Mouse (Mus musculus) adrenal gland, postnatal 36 days (tissue): Measurements from ENCODE around the gene Cnpy3. TPM values are rescaled to one million over a fixed set of nuclear protein-coding genes. Genes with fewer than 3 reads are reported as not detected.
A peak's percentile ranks its signal among the peaks of the same experiment; 100 is the strongest.

ENCODE experiments used
- DNase-seq, 2 experiments: peaks; one replicate each; pipeline ENCODE4 v3.0.0; 2021; ENCODE audit warnings: mixed read lengths in 1 of 2
- total RNA-seq, 2 experiments: library from RNA; stranded (reverse); gene quantifications; 2 replicates each; pipeline ENCODE4 v1.2.3; 2021

Cnpy3 gene
- total RNA-seq, 2 experiments from 2014 or later = 49.9 to 55.6 TPM

DNA sequence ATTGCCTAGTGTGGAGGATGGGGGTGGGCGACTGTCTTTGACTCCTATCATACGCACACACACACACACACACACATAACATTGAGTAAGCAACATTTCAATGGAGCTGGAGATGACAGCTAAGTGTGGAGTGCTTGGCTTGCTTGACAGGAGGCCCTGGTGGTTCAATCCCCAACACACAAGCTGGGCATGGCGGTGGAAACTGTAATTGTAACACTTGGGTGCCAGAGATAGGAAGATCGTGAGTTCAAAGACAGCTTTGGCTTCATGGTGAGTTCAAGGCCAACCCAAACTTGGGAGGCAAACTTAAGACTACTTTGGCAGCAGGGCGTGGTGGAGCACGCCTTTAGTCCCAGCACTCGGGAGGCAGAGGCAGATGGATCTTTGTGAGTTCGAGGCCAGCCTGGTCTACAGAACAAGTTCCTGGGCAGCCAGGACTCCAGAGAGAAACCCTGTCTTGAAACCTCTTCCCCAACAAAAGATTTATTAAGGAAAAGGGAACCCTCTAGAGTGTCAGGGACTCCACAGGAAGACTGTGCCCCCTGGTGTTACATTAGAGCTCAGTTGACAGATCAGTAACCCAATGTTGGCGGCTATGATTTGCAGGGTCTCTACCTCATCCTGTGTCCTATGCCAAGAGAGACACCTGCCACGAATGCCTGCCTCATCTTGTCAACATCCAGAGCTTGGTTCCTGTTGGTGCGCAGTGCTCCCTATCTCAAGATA, 37.1 kb downstream of the Cnpy3 start:
- no peak for DNase-seq

DNA sequence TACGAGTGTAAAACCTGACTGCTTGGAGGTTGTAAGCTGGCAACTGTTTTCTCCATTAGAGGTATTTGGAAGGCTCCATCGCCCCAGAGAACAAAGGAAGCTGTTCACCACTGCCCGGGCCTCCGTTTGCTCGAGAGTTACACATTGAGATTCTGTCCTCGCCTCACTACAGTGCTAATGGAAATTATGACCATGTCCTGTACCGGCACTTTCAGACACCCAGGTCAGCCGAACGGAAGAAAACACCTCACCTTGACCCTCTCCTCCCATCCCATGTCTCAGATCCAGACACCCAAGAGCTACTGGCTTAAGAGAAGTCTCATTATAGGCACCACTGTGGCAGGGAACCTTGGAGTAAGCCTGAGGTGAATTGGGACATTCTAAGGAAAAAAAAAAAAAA, 38.2 kb downstream of the Cnpy3 start:
- no peak for DNase-seq

- DNase-seq = no peak
Observed at GRCm38 (mm10) chr17:46712442-46712841, 39.6 kb downstream of the Cnpy3 start.

- DNase-seq = peak; percentile 80 to 84
Observed at GRCm38 (mm10) chr17:46711612-46712271, 40.3 kb downstream of the Cnpy3 start.

- peak; percentile 95 to 96 for DNase-seq
Observed at GRCm38 (mm10) chr17:46710959-46711597, 40.9 kb downstream of the Cnpy3 start, which contains the start of gene Pex6. Pex6 (plus strand) TSS chr17:46711463.

- DNase-seq = no peak
Observed at GRCm38 (mm10) chr17:46706375-46707089, 45.5 kb downstream of the Cnpy3 start.

GRCm38 (mm10) chr17:46704887-46705835, 46.9 kb downstream of the Cnpy3 start, which contains the start of gene Ppp2r5d:
Ppp2r5d (minus strand) TSS chr17:46705111.
- DNase-seq = peak; percentile 96 to 97

DNA sequence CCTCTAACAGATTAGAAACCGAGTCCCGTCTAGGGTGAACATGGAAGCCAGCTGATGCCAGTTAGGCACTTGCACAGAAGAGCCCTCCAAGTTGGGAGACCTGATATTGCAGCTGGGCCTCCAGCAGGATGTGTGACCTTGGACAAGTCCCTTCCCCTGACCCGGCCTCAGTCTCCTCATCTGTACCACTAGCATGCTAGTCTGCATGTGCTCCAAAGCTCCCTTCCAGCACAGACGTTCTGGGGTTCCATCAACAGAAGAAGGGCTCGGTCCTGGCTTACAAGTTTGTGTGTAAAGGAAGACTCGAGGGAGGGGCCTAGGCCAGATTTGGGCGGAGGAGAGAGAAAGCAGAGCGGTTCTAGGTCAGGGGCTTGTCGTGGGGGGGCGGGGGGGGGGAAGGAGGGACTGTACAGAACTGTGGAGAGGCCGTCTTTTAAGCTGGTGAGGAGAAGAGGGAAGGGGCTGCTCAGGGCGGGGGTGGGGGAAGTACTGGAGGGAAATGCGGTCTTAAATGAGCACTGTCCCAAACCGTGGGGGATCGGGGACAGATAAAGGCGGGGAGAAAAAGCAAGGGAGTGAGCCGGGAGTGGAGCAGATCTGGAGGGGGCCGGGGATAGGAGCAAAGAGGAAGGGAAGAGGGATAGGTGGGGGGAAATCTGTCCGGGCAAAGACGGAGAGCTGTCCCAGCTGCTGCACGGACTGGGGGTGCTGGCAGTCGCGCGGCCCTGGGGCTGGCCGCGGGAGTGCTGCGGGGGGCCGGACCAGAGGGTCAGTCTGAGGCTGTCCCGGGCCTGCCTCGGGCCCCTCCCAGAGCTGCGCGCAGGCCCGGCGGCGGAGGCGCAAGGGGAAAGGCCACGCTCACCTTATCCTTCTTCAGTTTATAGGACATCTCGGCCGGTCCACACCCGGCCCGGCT, 47.8 kb downstream of the Cnpy3 start:
- no peak for DNase-seq

- no peak for DNase-seq
Observed at GRCm38 (mm10) chr17:46702506-46702905, 49.5 kb downstream of the Cnpy3 start.

GRCm38 (mm10) chr17:46702100-46702499, 49.9 kb downstream of the Cnpy3 start:
- no peak for DNase-seq

- no peak for DNase-seq
Observed at GRCm38 (mm10) chr17:46701489-46701888, 50.5 kb downstream of the Cnpy3 start.

DNA sequence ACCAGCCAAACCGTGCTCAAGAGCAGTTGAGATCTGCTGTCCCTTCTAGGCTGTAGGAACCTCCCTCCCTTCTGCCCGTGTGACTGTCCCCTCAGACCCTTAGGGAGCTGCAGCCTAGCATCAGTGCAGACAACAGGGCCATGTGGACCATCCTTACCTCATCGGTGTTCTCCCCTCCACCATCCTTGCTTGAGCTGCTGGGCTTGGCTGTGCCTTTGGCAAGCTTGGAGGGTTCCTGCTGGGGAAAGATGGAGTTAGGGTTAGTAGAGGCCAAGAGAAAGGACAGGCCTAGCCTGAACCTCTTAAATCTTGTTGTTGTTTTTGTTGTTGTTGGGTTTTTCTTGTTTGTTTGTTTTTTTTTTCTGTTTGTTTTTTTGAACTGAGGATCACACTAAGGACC, 52.1 kb downstream of the Cnpy3 start:
- no peak for DNase-seq

DNA sequence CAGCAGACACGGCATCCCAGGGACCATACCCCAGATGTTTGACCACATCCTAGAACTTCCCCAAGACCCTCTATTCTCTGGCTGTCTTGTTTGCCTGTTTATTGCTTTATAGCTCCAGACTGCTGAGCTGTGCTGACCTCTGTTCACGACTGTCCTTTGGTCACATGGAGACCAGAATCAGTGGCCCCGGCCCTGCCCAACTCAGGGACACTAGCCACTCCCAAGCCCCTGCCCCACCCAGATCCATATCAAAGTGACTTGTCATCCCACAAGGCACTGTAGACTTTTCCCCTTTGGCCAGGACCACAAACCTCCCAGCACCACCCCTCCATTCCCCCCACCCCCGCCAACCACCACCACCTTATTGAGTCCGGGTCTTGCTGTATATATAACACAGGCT, 52.8 kb downstream of the Cnpy3 start:
- DNase-seq = no peak

- DNase-seq = peak in 1 of 2 experiments; percentile 31
Observed at GRCm38 (mm10) chr17:46698515-46698914, 53.5 kb downstream of the Cnpy3 start.

GRCm38 (mm10) chr17:46694517-46695063, 57.4 kb downstream of the Cnpy3 start:
- no peak for DNase-seq

GRCm38 (mm10) chr17:46691390-46691789, 60.6 kb downstream of the Cnpy3 start:
- no peak for DNase-seq

GRCm38 (mm10) chr17:46690665-46691064, 61.3 kb downstream of the Cnpy3 start:
- DNase-seq = no peak

- no peak for DNase-seq
Observed at GRCm38 (mm10) chr17:46685913-46686312, 66.1 kb downstream of the Cnpy3 start.
